Mouse (Mus musculus): ENCODE results near the gene Tbc1d1.

The Tbc1d1 gene

DNA sequence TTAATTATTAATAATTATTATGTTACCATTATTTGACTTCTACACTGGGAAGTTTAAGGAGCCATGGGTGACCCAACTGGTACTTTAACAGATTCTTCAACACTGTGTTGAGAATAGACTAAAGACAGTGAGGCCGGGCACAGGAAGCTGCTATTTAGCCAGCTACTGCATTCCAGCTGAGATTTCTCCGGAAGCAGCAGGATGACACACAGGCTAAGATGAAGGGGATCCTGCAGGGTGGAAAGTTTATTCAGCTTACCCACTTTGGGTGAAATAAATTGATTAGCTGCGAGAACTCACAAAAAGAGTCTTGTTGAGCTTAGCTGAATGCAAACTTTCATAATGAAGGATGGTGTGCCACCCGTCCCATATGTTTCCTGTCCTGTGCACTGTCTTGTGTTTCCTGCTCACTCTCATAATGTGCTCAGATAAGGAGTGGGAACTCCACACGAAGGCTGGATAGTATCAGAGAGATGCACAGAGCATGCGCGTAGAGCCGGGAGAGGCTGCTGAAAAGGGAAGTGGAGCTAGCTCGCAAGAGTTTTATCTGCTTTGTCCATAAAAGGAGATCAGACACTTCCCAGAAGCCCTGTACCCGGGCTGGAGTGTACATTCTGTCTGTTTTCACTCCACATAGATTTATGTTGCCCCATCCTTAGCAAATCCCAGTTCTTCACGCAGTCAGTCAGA lies at the start of gene Tbc1d1:
Gene Tbc1d1, plus strand, starts transcription at position 445 of the 690 bp plus-strand sequence.
- 55% methylated on average over 11 of the region's 11 CpGs for WGBS

DNA sequence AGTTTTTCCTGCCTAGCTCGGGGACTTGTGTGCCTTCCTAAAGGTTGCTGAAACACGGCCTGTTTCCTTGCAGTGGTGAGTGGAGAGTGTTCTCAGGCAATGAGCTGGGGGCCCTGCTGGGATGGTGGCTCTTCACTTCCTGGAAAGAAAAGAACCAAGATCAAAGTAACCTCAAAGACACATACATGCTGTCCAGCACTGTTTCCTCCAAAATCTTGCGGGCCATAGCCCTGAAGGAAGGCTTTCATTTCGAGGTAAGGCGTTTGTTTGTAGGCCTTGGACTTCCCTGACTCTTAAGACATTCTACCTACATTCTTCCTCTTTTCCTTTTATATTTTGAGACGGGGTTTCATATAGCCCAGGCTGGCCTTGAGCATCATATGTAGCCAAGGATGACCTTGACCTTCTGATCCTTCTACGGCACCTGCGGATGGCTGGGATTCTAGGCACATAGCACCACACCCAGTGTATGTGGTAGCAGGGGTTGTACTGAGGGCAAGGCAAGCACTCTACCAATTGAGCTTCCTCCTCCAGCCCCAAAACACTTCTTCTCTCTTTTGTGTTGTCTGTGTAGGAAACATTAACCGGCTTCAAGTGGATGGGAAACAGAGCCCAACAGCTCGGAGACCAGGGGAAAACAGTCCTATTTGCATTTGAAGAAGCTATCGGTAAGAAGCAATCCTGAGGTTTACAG lies 48.4 kb upstream of the Tbc1d1 start:
- WGBS, result 89% methylated on average over 11 of the region's 11 CpGs

DNA sequence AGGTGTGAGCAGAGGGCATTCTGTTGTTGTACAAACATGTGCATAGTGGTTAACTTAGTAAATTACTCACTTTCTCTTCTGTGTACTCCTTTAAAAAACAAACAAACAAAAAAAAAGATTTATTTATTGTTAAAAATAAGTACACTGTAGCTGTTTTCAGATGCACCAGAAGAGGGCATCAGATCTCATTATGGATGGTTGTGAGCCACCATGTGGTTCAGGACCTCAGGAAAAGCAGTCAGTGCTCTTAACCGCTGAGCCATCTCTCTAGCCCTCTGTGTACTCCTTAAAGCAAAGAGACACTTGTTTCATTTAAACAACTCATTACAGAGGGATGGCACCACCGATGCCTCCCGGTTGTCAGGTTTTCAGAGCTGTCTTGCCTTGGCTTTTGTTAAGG lies 46.9 kb upstream of the Tbc1d1 start:
- WGBS, result 68% methylated on average over 3 of the region's 3 CpGs

DNA sequence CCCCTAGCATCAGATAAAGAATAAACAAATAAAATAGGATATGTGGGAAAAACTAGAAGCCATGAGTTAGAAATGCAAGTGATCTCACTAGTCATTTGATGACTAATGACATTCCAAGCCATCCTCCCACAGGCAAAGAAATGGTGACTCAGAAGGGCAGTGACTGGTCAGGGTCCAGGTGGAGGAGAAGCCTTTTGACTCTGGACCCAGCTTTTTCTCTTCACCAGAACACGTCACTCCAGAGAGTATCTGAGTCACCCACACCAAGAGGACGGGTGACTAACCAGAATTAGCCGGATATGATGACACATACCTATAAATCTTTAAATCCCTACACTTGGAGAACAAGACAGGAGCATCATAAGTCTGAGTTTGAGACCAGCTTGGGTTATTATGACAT lies 43.7 kb upstream of the Tbc1d1 start:
- WGBS, result 72% methylated on average over 3 of the region's 3 CpGs

DNA sequence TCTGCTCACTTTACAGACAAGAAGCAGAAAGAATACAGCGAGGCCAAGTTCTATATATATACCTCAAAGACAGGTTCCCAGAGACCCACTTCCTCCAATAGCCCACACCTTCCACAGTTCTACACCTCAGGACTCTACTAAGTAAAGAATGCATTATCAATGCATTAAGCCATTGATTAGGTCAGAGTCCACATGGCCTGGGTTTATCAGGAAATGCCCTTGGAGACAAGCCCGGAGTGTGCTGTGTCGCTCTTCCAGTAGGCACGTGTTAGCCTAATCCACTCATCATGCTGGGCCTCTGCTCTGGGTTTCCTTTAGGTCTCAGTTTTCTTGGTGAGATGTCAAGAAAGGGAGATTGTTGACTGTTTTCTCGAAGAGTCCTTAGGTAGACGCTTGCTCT lies 41.9 kb upstream of the Tbc1d1 start:
- WGBS, result 98% methylated on average over 6 of the region's 6 CpGs

DNA sequence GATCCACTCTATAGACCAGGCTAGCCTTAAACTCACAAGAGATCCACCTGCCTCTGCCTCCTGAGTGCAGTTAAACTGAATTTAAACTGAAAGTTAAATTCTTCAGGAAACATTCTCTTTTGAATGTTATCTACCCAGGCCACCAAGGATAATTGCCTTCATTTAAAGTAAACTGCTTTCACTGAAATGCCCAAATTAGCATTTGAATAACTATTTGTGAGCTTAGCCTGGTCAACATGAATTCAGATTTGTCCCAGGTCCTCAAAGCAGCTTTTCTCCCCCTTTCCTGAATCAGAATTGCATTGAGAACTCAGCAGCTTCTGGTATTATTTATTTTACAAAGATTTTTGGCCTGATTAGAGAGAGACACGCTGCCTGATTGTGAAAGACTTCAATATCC lies 38.9 kb upstream of the Tbc1d1 start:
- WGBS, result 65% methylated on average over 1 of the region's 1 CpGs

DNA sequence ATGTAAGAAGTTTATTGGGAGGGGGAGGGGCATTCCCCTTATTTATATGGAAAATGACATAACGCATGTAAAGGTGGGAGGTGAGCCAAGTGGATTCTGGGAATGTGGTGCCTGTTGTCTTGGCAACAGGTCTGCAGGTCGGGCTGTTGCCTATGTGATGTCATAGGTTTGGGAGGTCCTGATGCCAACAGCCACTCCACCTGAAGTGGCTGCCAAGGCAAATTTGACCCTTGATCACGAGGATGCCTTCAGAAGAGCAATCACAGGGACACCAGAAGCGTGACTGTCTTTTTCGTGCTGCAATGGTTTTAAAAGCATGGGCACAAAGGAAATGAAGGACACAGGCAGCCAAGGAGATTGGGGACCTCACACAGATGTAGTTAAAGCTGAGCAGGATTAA lies 30.3 kb upstream of the Tbc1d1 start:
- WGBS, result 71% methylated on average over 5 of the region's 5 CpGs

DNA sequence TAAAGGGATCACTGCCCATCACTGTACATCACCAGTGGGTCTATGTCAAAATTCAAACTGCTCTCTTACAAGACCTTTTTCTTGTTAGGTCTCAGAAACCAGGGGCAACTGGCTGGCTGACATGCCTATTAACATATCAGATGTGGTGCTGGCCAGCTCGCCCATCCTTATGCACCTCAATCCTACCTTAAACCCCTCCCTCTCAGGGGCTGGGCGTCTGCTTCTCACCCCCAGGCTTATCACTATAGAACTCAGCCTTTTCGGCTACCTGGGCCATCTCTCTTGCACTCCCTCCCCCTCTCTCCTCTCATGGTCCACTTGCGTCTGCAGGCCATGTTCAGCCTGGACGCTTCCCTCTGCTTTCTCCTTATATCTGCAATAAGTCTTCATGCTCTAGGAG lies 24.6 kb upstream of the Tbc1d1 start:
- 88% methylated on average over 5 of the region's 5 CpGs for WGBS

DNA sequence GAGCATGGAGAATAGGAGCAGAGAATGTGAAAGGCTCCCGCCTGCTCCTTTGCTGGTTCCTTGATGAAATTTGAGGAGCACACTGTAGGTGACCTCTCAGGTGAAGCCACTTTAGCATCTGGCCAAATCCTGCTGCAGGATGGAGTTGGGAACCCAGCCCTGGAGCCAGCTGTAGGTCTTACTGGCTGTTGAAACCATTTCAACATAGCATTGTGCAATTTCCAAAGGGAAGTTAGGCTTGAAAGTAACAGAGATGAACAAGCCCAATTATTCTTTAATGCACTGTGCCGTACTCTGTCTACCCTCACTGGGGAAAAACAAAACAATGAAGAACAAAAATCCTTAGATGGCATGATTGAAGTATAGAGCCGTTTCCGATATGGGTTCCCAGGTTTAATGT lies 22.2 kb upstream of the Tbc1d1 start:
- WGBS, result 90% methylated on average over 4 of the region's 4 CpGs

DNA sequence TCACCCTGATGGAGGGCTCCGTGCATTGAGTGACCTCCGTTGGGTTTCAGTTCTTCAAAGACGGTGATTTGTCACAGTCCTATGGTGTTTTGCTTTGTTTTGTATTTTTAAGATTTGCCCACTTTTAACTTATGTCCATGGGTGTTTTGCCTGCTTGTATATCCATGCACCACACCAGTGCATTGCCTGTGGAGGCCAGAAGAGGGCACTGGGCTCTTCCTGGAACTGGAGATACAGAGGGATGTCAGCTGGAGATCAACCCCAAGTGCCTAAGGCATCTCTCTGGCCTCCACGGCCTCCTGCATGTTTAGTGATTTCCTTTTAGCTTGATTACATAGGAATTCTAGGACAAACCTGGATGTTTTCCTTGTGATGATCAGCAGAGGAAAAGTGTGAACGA lies 19.8 kb upstream of the Tbc1d1 start:
- 84% methylated on average over 5 of the region's 5 CpGs for WGBS

DNA sequence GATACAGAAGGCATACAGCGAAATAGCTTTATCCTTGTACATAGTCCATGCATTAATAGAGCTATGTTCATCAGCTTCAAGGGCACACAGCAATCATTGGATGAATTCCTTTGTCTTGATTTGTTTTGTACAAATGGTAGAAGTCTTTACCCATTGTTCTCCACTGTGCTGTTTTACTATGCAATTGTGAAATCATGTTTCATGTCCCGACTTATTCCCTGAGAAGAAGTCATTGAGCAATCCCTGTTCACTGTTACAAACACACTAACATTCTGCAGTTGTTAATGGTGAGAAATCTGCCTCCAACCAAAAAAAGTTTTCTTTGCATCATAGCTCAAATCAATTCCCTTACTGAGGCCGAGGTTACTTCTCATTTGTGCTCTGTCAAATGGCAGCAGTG lies 15.9 kb upstream of the Tbc1d1 start:
- WGBS, result 77% methylated on average over 3 of the region's 3 CpGs

DNA sequence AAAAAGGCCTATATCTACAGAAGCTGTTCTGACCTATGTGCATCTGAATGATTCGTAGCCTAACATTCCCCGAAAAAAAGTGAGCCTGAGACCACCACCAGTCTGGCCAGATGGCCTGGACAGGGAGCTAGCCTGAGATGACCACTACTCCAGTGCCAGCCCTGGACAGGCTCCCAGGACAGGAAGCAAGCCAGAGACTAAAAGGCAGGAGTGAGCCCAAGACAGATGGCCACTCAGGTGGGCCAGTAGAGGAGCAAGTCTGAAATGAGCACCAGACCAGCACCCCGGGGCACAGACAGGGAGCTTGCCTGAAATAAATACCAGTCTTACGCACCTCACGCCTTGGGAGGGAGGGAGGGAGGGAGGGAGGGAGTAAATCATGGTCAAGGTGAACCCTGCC lies 11.8 kb upstream of the Tbc1d1 start:
- WGBS, result 92% methylated on average over 5 of the region's 5 CpGs

DNA sequence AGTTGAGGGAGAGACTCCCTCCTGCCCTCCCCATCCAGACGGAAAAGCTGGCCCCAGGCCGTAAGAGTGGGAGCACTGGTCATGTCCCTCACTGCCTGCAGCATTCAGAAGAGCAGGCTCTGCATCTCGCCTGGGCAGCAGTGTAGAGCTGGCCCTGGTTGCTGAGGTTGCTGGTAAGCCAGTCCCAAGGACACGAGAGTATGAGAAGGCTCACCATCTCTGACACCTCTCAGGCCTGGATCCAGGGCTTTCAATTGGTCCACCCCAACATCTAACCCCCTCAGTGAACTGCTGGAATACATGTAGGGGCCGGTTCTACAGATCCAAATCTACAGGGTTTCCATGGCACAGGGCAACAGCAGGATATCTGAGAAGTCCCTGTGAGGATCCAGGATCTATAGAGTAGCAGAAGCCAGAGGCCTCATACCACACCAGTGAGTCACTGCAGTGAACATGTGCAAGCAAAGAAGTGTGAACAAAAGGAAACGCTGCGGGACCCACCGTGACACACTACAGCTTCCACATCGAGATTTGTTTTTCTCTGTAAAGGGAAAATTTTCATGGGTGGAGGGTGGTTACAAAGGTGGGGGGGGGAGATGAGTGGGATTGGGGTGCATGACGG lies 9.6 kb upstream of the Tbc1d1 start:
- 77% methylated on average over 10 of the region's 10 CpGs for WGBS

DNA sequence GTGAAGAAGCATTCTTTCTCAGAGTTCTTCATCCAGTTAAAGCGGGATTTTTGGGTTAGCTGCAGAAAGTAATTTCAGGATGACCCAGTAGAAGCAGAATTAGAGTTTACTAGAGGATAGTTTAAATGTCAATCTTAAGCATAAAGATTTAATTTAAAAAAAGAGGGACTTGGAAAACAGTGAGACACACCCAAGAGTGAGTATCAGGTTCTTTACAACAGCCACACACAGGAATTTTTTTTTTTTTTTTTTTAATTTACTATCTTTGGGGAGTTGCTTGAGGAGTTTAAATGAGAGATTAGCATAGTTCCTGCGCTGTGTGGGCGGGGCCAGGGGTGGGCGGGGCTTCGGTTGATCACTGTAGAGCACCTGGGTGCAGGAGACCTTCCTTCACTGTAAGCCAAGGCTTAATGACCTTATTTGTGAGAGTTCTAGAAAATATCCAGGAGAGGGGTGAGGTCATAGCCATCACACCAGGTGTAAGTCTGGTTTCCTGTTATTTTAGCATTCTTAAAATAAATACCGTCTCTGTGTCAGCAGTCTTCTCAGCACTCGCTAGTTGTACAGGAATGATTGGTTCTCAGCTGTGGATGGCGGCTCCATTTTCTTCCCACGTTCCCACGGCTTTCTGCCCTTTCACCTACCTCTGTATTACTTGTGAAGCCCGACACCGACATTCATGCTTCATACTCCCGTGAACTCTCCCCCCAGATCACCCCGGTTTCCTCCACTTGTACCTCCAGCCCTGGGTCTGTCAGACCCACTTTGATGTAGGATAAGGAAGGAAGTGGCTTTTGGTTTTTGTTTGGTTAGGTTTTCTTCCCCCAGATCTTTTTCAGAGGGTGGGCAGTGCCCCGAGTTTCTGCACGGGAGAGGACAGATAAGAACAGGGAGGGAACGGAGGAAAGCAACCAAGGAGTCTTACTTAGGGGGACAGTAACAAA lies 6.6 kb upstream of the Tbc1d1 start:
- 43% methylated on average over 17 of the region's 17 CpGs for WGBS

DNA sequence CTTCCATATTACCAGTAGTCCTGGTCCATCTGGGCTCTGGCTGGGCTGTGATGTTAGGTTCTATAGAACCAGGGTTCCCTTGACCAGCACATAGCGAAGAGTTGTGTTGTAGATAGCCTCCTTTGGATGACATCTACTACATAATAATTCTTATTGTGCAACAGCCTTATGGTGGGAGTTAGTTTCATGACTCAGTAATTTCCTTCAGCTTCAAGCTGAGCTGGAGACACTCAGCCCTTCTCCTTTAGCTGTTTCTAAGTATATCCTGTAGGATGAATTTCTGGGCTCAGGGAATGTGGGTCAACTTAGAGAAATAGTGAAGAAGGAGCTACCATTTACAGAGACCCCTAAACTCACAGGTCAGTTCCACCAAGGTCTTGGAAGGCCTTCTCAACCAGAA lies 2.8 kb upstream of the Tbc1d1 start:
- WGBS, result 63% methylated on average over 1 of the region's 1 CpGs

DNA sequence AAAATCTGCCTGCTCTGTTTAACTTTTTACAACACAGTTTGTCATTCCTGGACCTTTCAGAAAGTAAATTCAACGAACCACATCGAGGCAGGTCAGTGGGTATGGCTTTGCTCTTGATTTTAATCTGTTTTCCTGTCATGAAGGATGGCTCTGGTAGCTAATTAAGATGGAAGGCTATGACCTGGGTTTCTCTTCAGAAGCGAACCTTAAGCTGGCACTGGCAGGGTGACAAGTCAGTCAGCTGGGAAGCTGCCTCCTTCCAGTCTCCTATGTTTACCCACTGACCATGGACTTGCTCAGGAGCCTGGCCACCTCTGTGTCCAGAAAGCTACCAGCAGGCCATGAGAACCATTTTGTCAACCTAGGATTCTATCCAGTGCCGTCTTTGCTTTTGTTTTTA lies 474 bp downstream of the Tbc1d1 start:
- WGBS, result 58% methylated on average over 4 of the region's 4 CpGs

DNA sequence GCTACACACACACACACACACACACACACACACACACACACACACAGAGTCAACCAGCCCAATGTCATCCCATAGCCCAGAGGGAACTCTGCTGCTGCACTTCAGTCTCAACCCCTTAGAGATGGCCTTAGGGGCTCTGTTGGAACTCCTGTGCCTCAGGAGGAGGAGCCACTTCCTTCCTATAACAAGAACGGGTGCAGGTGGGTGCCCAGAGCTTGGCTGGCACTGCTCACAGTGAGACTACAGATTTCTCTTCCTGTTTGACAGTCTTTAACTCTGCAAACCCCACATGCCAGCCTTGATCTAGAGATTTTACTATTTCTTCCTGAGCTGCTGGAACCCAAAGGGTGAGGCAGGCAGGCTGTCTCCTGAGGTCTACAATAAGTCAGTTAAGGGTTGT lies 1.8 kb downstream of the Tbc1d1 start:
- 67% methylated on average over 1 of the region's 1 CpGs for WGBS

DNA sequence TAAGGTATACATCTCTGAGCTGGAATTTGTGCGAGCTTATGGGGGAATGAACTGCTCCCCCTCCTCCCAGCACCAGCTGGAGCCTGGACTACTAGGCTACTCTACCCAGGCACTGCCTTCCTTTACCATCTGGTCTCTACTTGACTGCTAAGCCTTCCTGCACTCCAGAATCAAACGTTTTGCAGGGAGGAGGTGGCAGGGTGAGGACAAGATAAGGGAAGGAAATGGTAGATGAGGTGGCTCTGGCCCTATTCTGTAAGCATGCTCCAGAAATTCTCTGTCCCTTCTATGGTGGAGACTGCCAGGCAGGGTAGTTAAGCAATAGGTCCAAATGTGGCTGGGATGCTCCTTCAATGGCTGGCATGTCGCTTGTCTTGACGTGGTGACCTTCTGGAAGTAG lies 2.4 kb downstream of the Tbc1d1 start:
- 64% methylated on average over 4 of the region's 4 CpGs for WGBS

DNA sequence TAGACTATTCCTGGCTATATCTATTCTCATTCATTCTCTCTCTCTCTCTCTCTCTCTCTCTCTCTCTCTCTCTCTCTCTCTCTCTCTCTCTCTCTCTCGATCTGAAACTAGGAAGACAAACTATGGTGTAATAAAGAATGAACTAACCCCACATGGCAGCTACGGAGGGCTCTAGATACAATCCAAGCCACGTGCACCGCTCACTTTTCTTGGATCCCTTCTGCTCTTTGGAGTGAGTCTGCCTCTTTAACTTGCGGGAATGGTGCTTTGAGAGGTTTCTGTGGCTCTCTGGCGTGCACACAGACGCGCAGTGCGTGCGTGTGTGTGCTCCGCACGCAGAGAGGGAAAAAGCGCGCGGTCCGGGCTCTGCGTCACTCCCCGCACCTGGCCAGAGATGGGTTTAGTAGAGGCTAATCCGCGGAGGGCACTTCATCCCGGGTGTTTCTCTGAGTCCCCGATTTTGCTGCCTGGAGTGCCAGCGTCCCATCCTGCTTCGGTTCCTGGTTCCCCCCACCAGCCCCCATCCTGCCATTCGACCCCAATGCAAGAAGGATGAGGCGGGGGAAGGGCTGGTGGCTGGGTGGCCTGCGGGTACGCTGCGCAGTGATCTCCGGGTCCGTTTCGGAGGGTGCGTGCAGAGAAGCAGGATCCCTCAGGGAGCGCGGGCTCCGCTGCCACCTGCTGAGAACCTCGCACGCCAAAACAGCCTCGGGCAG lies 3.1 kb downstream of the Tbc1d1 start:
- 1% methylated on average over 39 of the region's 39 CpGs for WGBS

DNA sequence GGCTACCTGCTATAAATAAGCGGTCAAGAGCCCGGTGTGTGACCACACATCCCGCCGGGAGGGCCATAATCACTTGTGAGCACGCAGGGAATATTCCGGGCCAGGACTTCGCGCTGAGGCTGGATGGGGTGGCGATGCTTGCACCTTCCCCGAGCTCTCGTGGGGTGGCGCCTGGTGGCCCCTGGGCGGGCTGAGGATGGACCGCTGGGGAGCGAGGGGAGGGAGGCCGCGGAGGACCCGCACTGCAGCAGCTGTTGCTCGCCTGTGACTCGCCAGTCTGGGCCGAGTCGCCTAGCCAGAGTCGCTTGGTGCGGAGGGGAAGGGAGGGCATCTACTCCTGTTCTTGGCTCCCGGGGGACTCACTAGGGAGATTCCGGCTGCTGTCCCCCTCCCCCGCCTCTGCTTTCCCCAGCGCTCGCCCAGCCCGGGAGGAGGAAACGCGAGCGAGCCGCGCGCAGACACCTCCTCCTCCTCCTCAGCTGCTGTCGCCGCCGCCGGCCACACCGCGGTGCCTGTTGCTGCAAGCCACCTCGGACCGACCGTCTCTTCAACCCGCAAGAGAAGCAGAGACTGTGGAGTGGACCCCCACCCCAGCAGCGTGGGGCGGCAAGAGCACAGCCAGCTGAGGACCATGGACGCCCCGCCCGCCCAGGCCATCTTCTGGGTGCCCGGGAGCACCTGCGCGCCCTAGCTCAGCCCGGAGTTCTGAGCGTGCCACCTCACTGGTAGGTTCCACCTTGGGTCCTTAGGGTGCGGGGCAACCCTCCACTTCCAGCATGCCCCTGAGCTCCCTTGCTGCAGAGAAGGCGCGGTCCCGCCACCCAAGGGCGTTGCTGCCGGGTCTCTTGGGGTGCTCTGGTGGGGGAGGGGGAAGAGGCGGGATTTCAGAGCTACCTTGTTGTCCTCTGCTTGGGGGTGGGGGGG lies 3.9 kb downstream of the Tbc1d1 start:
- 1% methylated on average over 62 of the region's 63 CpGs for WGBS
